Mouse (Mus musculus) lung, adult 18-20 months (tissue): Measurements from ENCODE around the gene Cd48.
"Not testable (repeated sequence)": the region's sequence is repeated elsewhere in the genome, so short reads cannot be mapped to it uniquely, and the experiment has no call there.

Experiments
- DNase-seq, 2 experiments: peaks; one replicate each; pipeline ENCODE4 v3.0.0; 2022; ENCODE audit warnings: mixed read lengths in 2 of 2

Cd48 gene

DNA sequence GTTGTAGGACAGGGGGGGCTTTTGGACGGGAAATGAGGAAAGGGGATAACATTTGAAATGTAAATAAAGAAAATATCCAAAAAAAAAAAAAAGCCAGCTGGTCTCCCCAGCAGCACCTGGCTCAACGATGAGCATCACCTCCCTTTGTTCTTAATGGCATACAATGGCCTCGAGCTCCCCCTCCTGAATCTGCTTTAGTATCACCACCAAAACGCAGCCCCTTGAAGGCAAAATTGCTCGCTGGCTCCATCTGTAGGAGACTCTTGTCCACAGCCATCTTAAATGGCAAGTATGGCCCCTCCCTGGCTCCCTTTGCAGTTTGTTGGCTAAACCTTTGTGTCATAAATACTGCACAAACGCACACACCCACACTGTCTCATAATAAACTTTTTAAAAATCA, 17.2 kb downstream of the Cd48 start:
- no peak for DNase-seq

DNA sequence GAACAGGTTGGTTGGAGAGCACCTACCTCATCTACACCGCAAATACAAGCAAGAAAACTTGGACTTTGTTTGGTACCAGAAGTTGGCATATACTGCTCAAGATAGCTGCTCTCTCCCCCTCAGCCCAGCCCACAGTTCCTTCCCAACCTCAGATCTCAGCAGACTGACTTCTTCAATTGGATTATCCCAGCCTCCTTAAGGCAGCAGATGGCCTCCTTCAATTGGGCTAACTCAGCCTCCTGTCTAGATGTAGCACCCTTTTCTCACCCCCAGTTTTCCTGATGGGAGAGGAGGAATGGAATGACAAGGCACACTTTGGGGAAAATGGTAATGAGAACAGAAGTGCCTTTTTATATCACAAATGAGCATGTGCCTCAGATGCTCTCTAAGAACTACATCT, 31.9 kb downstream of the Cd48 start:
- not testable (repeated sequence) for DNase-seq

DNA sequence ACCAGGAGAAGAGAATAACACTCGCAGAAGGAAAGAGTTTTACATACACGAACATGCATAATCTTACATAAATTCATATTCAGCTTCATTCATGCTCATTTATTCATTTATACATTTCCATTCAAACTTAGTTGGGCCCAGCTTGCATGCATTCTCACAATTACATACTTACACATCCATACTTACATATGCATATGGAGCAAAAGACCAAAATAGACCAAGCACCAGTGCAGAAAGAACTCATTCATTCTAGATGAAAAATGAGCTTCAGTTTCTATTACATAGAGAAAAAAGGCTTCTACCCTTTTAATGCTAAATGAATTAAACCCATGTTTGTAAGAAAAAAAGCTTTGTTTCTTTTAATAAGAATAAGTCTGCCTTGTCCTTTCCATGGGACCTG, 33.6 kb downstream of the Cd48 start:
- DNase-seq, result no peak

DNA sequence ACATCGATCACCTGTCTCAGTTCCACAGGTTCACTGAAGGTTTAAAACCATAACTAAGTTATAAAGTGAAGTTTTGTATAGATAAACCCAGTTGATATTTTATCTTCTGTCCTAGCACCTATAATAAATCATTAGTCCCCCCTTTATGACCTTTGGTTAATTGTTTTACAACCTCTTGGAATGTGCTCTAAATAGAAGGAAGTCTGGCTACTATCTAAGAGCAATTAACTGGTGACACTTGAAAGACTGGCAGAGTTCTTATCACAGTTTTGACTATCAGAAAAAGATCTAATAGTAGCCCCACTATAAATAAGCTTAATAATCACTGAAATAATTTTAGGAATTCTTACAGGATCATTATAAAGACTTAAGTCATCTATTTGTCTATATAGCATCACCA, 34.4 kb downstream of the Cd48 start:
- no peak for DNase-seq

DNA sequence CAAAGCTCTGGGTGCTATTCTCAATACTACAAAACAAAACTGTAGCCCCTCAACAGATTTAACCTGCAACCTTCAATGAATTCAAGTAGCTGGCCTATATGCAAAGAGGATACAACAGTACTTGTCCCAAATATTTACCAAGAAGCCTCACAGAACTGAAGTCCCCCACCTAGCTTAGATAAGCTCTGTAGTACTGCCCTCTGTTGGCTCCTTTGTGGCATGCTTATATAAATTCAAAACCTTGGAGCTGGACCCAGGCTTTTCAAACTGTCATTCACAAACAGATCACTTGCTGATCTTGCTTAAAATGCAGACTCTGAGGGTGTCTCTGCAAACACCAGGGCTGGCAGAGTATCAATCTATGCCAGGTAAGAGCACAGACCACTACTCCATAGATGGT, 49.4 kb downstream of the Cd48 start:
- no peak for DNase-seq

DNA sequence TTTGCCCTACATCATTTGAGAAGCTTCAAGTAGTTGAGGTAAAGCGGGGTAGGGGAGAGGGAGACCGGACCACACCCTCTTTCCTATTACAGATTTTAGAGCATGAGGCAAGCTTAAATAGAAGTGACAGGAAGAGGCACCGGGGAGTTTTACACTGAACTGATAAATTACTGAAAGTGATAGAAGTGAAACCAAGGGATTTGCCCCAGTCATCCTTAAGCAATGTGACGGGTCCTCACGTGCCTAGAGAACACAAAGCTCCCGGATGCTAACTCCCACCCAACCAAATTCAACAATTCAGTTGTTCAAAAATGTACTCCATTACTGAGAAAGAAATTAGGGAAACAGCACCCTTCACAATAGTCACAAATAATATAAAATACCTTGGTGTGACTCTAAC, 53.1 kb downstream of the Cd48 start:
- DNase-seq, result no peak

DNA sequence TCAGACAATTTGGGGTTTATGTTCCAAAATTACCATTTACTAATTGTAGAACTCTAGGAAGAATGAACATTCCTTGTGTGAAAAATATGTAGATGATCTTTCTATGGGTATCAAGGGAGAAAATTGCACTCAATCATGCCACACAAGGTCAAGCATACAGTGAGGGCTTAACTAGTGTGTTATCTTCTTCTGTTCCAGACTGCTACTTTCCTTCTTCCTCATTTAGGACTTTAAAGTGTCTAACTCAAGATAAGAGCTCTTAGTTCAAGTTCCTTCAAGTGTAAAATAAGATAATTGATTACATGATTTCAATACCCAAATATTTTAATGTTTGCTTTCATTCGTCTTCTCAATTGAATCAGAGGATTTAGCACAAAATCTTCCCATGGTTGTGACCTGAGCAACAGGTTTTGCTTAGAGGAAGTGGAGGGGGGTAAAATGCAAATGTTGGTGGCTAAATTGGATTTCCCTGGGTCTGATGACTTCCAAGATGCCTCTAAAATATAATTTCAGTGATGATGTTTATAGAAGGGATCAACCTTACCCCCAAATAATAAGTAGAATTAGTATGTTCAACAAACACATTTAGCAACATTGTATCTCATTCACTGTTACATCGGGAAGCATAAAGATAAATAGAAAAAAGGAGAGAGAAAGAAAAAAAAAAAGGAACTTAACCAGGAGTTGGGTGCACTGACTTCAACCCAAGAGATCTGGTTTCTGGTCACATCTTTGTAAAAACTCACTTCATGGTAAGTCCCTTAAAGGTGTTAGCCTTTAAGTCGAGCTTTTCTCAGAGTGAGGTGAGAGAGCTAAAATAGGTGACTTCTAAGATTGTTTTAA, 66.5 kb downstream of the Cd48 start:
- no peak for DNase-seq
